Mouse (Mus musculus) adrenal gland, adult (tissue): ENCODE results near the gene Tmem266.

Source experiments
- DNase-seq, 2 experiments: peaks; one replicate each; pipeline ENCODE4 v3.0.0; 2022 to 2023; ENCODE audit warnings: low spot score in 1 of 2; ENCODE audit not compliant: inconsistent age in 2 of 2

Tmem266 gene

DNA sequence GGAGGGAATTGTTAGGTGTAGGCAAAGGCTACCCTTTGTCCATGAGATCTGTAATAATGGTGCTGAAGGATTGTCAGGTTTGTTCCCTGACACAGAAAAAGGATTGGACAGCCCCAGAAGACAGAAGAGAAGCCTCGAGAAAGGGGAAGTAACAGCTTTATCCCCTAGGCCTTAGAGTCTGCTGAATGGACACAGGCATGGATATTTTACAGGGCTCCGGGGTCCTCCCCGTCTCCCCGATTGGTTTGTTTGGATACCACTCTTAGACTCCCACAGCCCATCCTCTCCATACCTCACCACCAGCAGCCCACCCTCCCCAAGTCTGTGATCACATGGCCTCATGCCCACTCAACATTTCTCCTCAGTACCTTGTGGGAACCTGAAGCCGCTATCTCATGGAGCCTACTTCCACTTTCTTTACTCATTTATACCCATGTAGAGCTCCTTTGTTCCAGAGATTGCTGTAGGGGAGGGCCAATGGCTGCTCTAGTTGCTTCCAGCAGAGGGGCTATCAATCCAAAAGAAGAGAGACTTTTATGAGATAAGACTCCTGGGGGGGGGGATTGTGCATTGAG, 112.6 kb downstream of the Tmem266 start:
- DNase-seq: no peak

DNA sequence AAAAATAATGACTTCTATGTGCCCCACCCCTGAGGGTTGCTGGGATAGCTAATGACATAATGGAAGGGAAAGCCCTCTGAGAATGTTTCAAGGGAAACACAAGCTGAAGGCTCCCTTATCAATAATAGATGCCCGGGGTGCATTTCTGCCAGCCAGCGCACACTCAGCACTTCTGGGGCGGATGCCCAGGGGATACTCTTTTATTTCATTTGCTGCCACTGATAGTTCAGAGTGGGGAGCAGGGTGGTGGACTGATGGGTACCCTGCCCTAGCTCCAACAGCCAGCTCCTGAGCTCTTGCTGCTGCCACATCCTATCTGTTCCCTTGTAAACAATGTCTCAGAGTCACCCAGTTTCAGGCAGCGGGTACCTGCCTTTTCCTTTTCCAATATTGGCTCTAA, 120.8 kb downstream of the Tmem266 start:
- no peak for DNase-seq

DNA sequence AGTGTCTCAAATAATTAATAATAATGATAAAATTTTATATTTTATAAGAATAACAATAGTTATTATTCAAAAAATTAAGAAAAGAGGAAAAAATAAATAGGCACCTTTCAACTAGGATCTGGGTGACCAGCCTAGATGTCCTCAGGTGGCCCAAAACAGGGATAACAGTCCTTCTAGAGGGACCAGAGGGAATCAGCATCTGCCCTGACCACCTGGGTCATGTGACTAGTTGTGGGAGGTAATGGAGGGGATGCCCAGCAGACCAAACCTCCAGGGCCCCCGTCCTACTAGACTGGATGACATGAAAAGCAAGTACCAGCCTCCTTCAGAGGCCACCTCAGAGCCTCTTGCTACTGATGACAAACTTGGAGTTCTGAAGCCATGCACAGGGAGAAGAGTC, 122.4 kb downstream of the Tmem266 start:
- no peak for DNase-seq

DNA sequence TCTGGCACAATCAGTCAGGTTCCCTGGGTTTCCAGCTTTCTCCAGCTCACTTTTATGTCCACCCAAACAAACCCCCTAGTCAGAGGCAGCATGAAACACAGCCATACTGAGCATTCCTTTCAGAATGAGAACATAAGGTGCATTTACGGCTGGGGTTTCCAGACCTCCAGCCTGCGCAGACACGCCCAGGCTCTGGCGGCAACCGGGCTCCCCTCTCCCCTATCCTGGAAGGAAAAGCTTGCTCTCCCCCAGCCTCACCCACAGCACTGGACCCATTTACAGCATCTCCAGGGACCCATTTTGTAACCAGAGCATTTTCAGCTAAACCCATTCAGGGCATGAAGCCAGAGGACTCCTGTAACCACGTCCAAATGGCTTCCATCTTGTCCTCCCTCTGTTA, 123.3 kb downstream of the Tmem266 start:
- DNase-seq: no peak

DNA sequence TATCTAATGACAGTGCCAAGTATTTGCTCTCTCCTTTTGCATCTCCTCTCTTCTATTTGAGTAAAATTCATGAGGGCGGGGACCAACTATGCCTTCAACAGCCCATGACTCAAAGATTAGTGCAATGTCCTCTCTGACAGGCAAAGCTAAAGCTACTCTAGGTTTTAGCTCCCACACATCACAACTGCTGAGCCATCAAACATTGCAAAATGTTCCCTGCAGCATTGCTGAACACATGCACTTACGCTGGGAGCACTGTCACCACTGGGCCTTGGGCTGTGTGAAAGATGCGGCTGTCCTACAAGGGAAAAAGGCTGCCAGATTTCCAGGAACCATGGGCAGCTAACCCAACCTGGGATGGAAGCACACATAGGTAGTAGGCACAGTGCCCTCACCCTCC, 124.7 kb downstream of the Tmem266 start:
- DNase-seq: no peak

DNA sequence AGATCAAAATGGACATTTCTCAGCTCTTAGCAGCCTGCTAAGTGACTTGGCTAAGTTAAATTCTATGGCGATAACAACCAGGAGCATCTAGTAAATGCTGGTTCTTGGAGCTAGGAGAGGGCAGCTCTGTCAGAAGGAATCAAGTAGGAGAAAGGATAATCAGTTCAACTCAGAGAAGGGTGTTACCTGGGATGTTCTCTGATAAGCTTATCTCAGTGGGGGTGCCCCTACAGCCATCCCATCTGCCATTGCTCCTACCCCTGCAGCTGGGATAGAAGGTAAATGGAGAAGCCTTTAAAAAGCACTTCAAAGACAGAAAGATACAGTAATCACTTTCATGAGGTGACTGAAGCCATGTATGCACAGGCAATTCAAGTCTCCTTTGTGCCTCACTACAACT, 126.2 kb downstream of the Tmem266 start:
- no peak for DNase-seq

DNA sequence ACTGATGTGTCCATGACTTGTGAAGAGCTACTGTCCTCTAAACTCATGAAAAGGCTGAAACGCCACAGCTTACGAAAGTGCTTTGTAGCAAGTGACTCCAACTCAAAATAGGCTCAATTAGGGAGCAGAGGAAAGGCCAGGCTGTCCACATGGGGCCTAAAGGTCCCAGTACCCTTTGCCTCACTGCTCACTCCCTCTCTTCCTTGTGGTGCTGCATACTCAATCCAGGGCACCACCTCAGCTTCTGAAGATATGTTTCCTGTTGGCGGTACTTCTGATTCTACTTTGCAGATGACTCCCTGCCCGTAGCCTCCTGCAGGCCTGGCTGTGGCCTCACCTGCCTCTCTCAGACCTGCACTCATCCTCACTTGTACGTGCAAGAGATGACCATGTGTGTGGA, 126.7 kb downstream of the Tmem266 start:
- DNase-seq: no peak

DNA sequence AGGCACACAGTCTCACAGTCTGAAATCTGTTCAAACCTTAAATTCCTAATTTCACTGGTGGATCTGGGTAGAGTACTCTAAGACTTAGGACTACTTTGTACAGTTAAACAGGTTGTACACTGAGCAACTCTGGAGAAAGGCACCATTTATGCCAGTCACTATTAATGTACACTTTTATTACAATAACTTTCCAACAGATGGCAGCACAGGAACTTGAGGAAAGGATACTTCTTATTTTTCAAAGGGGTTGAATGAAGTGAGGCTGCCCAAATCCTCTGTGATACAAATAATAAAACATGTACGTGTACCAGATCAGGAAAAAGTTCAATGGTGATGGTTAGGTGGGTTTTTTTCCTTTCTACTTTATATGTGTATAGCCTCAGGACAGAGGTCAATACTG, 141.7 kb downstream of the Tmem266 start:
- peak in 1 of 2 experiments; percentile 48 for DNase-seq

DNA sequence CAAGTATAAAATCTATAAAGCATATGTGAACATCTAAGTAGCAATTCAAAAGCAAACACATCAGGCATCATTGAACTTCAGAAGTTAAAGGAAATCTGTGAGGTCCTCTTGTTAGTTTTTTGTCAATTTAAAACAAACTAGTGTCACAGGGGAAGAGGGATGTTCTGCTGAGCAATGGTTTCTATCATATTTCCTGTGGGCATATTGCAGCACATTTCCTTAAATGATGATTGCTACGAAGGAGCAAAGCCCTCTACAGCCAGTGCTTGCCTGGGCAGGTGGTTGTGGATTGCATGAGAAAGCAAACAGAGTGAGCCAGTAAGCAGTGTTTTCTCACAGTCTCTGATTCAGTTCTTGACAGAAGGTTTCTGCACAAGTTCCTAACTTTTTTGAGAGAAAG, 149.4 kb downstream of the Tmem266 start:
- DNase-seq: no peak

DNA sequence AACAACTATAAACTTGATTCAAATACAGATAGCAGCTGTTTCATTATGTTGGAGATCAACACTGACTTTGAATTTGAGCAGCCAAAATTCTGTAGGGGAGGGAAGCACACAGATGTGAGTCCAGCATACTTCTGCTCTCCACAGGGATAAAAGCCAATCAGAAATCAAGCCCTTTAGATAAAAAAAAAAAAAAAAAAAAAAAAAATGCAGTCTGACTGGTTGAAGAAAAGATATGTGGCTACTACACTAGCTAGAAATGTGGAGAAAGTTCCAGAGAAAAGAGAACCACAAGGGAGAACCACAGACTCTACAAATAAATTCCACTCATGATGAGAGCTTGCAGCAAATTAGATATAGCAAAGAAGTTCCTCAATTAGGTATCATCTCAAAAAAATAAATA, 152.0 kb downstream of the Tmem266 start:
- DNase-seq: no peak

DNA sequence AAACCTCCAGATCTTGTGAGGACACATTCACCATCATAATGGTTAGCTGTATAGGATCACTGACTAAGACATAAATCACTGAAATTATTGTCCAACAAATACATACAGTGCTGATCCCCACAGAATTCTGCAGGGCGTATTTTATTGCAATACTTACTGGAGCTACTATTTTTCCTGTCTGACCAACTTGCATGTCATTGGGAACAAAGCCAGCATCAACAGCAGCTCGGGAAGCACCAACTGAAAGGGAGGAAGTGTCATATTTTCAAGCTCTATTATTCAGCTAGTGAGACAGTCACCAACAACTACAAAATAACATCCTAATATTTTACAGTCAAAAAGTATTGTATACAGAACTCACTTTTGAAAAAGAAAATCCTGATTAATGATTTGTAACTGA, 155.4 kb downstream of the Tmem266 start:
- DNase-seq: peak; percentile 8 to 63
